Mouse (Mus musculus) frontal cortex, adult (tissue): ENCODE measurements at regions not wholly inside any gene's neighbourhood (a gene's known extent, or its start where the extent isn't known, plus 50 kb on each side); places are given as distances from the start of the nearest gene placed in this dataset.

Experiments
- ATAC-seq: cut with Nextera tagmentation; 2 replicates; pipeline ENCODE4 v1.9.2; 2017; ENCODE audit warnings: mild to moderate bottlenecking, moderate library complexity, mixed read lengths; ENCODE audit not compliant: low TSS enrichment

DNA sequence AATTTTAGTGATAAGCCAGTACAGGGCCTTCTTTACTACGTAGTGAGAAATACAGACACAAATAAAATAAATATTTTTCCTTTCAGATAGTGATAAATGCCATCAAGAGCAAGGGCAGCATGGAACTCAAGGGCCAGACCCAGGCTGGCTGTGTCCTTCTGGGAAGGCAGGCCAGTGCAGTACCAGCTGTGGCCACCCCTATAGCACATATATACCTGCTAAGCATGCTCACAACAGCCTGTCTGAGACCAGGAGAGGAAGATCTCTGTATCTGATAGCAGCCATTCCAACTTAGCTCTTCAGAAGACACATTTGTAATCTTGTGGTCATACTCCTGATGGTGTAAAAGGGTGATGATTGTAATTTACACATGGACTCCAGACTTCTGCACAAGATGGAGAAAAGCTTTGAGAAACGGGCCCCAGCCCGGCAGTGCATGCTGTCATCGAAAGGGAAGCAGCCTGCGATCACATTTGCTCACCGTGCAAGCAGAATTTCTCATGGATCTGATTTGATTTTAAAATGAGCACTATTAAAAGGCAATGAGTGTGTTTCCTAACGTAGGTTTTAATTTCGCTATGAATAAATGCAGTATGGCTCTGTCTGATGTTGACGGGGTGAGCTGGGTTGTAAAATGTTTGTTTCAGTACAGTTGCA, 335.6 kb downstream of the Tmem38b start:
- ATAC-seq: peak; percentile 41; the same call in 1 of the 2 replicates

DNA sequence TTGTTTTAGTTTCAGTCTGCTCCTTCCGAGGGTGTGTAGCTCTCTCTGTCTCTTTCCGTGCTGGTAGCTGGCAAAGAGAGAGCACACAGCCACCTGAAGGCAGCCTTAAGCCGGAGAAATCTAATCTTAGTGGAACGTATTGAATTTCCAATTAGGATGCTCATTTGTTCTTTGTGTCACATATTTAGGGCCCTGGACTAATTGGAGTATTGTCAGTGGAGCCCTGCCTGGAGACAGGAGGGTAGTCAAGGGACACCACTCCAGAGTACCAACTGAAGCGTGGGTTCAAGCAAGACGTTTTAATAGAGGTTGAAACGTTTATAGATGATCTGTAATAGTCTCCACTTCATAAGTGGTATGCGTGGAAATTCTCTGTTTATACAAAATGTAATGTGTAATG, 336.5 kb downstream of the Tmem38b start:
- ATAC-seq: no peak; the same call in 1 of the 2 replicates

DNA sequence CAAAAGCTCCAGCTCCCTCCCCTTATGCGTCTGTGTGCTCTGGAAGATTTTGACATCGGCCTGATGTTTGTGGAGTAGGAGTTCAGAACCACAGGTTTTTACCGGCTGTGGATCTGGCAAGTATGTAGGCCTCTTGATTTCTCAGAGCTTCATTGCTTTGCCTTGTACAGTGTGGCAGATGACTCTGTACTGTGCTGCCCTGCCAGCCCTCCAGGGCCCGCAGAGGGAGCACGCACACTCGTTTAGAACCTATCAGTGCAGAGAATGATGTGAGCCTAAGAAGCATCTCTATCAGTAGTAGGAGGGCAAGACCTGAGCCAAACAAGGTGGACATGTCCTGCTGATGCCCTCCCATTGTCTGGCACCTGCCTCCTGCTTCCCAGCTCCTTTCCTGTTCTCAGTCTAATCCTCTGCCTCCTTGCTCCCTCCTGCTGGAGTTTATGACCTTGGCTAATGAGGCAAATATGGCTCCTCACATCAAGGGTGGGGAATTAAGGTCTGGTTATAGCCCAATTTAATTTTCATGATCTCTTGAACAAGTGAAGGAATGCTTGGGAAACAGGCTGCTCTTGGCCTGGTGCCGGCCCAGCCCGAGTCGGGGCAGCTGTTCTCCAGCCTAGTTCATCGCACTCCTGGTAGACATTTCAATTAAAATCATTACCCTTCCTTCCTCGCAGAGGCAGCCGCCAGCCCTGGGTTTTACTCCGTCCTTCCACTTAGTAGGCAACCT, 344.5 kb downstream of the Tmem38b start:
- ATAC-seq: no peak

DNA sequence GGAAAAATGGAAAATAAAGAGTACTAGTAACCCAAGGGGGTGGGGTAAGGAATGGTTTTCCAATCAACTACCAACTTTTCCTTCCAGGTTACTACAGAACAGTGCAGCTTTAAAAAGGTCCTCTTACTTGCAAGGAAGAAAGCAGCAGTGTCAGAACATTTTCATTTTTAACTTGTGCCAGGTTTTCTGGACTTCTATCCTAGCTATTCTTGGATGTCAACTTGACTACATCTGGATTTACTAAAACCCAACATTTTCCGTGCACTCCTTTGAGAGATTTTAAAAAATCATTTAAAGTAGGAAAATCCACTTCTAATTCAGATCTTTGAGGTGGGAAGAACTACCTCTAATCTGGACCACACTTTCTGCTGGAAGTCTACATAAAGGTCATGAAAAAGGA, 358.4 kb downstream of the Tmem38b start:
- ATAC-seq: no peak

DNA sequence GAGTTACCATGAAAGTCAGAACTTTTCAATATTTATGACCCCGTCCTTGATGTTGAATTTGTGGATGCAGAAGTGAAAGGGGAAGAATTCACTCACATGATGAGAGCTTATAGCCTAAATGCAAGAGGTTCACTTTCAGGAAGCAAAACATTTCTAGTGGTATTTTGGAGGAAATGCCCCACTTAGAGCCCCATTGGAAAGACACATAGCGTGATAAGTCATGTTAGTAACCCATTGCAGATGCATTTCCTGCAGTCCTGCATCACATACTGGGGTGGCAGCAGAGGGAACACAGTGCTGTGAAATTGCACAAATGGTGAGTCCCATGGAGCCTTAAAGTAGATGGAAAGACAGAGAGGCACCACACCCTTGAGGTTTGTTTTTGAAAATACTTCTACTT, 369.9 kb downstream of the Tmem38b start:
- no peak for ATAC-seq

DNA sequence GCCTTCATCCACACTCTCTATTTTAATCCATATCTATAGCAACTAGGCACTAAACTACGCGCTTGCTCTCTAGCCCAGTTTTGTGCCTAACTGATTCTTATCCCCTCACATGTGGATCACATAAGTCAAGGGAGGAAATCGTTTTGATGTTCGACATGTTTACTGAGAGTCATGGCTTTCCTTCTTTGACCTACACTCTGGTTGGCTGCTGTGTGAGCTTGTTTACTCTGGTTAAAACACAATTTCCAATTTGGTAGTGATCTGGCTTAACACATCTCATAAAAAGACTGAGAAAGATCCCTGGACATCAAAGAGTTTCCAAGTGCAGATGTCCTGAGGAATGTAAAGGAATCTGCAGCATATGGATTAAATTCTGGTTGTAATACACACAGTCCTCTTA, 376.6 kb downstream of the Tmem38b start:
- no peak for ATAC-seq

DNA sequence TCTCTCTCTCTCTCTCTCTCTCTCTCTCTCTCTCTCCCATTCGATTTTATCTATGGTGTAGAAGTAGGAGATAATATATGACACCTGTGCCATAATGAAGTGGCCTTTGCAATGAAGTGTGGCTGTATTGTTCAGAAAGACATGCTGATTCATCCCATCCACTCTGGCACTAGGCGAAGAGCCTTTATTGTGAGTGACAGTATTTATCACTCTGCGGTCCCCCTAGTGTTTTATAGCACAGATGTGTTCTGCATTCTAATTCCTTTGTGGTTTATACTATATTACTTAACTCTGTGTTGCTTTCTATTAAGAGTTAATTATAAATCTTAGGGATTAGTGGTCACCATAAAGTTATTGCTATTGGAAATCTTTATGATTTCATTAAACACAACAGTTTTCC, 398.7 kb downstream of the Tmem38b start:
- no peak for ATAC-seq
